Mouse (Mus musculus): ENCODE data around the gene Arhgap17. TPM values are rescaled to one million over a fixed set of nuclear protein-coding genes. Genes with fewer than 3 reads are reported as not detected.
A peak's percentile ranks its signal among the peaks of the same experiment; 100 is the strongest.

Gene Arhgap17
- total RNA-seq, 2 experiments from 2014 or later: 16.9 to 20.9 TPM

DNA sequence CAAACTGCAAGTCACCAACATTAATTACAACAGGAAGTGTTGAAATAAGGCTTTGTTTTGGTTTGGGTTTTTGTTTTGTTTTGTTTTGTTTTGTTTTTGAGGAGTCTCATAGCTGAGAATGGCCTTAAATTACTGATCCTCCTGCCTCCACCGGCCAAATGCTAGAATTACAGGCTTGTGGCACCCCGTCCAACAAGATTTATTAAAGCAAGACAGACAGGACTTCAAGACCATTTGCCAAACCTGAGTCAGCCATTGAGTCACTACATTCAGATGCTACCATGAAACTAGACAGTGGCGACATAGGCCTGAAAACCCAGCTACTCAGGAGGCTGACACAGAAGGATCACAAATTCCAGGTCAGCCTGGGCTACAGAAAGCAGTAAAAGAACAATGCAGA lies 1.8 kb upstream of the Arhgap17 start:
- intact Hi-C loops (cut with DNase I): no loop called here
- DNase-seq (ENCODE audit: low spot score in 2 of 2): no peak

DNA sequence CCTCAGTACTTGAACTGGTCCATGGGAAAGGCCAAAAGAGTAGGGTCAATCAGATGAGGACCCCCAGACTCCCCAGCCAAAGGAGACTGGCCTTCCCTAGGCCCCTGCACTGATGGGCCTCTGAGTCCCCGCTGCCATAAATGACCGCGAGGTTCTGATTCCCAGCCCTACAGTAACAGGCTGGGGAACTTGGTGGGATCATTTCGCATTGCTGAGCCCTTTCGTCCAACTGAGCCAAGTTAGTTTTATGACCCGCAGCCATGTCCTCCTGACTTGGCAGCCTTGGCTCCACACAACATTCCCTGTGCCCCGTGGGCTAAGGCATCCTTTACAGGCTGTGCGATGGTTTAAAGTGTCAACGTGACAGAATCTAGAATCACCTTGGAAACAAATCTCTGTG lies 985 bp upstream of the Arhgap17 start:
- DNase-seq (ENCODE audit: low spot score in 2 of 2): no peak
- intact Hi-C loops (cut with DNase I): no loop called here

DNA sequence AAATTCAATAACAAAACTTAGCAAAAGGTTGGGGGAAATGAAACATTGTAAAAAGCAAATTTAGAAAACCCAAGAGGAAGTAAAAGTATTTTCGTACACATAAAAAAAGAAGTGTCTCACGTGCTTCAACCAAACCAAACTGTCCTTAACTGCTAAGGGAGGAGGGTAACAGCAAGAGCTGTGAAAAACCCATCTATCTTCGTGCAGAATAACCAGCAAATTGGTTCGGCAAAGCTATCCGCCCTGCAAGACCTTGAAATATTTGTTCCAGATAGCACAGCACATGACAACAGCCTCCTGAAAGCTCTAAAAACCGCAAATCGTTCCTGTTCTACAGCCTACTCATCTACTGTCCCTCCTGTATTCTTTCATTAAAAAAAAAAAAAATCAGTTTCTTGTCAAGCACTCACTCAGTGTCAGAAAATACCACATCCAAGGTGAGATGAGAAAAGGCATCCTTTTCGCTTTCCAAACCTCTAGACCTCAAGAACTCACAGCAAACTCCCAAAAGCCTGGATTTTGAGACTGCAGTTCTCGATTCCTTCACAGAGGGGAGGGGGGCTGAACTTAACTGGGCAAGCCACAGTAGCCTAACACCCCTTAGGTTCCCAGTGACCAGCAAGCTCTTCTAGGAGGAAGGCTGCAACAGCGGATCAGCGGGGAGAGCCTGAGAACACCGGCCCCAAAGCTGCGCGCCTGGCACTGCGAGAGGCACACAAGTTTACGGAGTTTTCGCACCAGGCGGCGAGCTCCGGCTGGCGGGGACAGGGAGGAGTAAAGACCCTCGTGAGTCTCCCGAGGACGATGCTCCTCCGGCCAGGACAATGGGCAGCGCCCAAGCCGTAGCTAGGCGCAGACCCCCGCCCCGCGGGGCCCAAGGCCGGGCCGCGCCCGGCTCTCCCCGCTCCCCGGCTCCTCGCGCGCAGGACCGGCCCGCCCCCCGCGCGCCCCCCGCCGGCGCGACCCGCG lies 653 bp downstream of the Arhgap17 start:
- peak in 1 of 2 experiments; percentile 41 for DNase-seq (ENCODE audit: low spot score in 2 of 2)
- intact Hi-C loops (cut with DNase I): loop anchor here (5.0 kb wide), 1 partner anchor 42 kb away; no protein-coding TSS in a partner anchor

DNA sequence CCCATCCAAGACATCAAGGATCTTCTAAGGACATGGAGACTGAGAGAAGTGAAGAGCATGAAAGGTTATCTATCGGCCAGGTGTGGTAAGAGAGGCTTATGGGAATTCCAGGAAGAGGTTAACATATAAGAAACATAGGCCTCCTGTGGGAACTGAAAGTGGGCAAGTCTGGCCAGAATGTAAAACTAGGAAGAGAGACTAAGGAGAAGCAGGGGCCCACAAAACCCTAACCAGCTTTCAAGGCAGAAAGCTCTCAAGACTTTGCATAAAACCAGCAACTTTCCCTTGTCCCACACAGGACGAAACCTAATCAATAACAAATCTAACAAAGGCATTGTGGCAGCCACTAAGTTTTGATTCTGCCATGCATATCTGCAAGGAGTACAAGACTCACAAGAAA lies 1.5 kb downstream of the Arhgap17 start:
- intact Hi-C loops (cut with DNase I): loop anchor here (5.0 kb wide), 1 partner anchor 41 kb away; no protein-coding TSS in a partner anchor
- no peak for DNase-seq (ENCODE audit: low spot score in 2 of 2)

DNA sequence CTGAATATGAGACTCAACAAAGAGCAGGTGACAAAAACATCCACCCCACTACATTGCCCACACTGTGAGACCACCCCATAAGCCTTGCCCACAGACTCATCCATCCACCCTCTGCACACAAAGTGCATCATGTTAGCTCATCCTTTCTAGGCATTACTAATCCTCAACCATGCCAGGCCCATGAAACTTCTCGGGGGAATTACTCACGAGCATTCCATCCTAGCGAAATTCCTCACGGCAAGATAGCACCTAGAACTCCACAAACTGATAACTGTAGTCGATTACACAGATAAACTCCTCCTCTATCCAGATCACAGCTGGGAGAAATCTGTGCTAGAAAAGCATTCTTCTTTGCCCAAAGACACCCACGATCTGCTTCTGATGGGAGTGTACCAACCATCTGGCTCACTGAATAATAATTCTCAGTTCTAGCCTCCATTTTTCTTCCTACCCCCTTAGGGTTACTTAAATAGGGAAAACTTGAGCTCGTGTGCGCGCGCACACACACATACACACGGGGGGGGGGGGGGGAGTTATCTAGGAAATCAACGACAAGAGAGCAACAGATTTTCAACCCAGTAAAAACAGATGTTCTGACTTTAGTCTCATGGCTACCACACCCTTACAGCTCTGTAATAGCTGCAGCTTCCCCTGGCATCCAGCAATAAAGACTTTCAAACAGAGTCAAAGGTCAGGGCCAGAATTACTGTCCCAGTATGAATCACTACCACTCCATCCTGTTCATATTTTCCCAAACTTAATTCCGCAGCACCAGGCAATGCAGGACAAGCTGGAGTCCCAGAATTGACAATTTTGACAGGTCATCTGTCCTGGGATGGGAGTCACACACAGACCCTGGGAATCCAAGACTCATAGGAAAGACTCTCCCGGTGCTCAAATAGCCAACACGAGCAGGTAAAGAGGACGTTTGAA lies 2.2 kb downstream of the Arhgap17 start:
- DNase-seq (ENCODE audit: low spot score in 2 of 2): peak in 1 of 2 experiments; percentile 22
- intact Hi-C loops (cut with DNase I): loop anchor here (5.0 kb wide), 1 partner anchor 40 kb away; no protein-coding TSS in a partner anchor

DNA sequence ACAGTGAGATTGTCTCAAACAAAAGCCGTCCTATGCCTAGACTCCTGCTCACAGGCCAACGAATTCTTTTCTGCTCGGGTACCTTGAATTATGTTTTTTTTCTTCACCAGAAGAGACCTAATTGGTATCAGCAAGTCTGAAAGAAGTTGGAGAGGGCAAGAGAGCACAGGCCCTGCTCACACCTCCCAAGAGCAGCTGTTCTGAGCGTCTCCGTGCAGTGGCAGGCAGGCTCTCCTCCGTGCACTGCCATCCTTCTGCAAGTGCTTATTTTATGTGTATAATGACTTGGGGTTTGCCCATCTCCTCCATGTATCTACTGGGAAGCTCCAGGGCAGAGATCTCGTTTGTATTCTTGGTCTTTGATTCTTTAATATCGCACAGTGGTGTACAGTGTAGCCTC lies 2.9 kb downstream of the Arhgap17 start:
- no peak for DNase-seq (ENCODE audit: low spot score in 2 of 2)
- intact Hi-C loops (cut with DNase I): loop anchor here (5.0 kb wide), 1 partner anchor 40 kb away; no protein-coding TSS in a partner anchor

DNA sequence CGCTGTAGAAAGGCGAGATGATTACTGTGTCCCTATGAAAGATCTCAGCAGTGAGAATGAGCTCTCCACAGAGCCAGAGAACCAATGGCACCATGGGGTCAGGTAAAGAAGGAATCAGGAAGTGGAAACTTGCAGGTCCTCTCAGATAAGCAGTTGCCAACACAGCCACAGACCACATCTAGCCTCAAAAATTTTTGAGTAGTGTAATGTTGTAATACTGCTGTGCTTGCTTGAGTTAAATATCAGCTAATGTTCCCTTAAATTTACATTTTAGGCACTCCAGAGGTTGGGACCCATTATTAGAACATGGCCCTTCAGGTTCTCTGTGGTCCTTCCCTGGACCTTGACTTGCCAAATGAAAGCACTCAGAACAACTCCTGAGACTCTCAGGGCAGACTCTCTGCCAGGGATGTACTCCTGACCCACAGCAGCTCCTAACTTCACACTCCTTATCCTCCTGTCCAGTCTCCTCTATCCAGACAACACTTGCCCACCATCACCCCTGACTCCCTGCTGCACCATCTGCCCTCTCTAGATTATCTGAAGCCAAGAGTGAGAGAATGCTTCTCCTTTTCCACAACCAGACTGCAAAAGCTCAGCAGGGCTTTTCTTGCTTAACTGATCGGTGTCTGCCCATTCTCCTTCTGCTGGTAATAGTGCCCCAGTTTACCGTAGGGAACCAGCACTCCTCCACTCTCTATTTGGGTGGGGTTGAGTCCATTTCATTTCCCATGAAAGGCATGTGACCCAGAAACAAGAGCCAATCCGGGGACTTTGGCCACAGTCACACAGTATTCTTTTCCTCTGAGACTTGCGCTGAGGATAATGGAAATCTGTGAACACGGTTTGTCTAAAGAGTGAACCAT lies 3.6 kb downstream of the Arhgap17 start:
- no peak for DNase-seq (ENCODE audit: low spot score in 2 of 2)
- intact Hi-C loops (cut with DNase I): loop anchor here (5.0 kb wide), 1 partner anchor 39 kb away; no protein-coding TSS in a partner anchor

DNA sequence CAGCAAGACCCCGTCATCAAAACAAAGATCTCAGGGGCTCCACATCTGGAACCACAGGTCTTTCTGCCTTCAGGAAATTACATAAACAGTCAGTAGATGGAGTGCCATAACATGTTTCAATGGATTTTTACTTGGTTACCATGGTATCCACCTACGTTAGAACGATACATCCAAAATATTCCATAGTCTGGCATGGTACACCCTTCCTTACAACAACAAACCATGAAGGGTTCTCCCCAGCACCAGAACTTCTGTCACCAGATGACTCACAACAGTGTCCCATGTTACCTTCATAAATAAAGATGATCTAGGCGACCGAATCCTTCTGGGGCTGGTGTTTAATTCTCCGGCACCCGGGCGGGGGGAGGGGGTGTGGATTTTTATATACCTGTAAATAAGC lies 5.7 kb downstream of the Arhgap17 start:
- intact Hi-C loops (cut with DNase I): no loop called here

DNA sequence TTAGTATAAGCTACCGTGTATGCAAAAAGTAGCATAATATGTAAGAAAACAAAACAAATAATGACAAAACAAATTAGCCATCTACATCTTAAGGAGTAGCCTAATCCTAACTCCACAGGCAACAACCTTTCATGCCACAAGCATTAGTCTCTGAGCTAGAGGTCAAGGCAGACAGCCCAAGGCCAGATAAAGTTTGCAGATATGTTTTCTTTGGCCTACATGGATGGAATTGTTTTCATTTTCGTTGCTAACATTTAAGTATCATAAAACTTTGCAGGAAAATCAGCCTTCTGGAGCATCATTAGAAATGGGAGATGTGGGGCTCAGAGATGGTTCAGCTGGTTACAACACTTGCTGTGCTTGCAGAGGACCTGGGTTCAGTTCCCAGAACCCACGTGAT lies 6.9 kb downstream of the Arhgap17 start:
- intact Hi-C loops (cut with DNase I): no loop called here
- DNase-seq (ENCODE audit: low spot score in 2 of 2): no peak

More for the DNA sequence above, 5.7 kb downstream of the Arhgap17 start:
- peak in 1 of 2 experiments; percentile 82 for DNase-seq (ENCODE audit: low spot score in 2 of 2)

DNA sequence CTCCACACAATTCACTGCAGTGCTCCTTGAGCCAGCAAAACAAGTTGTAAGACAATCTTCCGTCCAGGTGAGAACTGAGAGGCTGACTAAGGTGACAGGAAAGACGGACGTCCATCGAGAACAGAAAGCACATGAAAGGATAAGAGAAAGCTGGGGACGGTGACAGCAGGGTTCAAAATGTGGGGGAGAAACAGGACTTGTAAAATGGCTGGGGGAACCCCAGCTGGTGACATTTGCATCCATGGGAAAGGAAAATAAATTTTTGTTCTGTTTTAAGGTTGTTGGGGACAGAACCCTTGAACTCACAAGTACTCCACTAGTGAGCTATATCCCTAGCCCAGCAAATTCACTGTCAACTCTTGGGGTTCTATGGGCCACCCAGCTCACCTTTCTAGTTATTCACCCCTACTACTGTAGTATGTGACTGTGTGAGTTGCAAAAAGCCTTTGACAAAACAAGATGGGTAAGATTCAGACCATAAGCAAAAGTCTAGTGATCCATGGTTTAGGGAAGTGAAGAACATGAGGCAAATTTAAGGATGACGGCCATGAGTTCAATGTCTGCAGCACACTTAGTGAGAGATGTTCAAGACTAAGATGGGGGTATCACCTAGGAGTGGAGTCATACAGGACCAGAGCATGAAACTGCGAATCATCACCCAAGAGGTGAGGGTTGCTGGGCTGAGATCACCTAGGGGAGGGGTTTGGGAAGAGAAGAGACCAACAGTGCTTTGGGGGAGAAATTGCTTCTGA lies 8.3 kb downstream of the Arhgap17 start:
- intact Hi-C loops (cut with DNase I): no loop called here

DNA sequence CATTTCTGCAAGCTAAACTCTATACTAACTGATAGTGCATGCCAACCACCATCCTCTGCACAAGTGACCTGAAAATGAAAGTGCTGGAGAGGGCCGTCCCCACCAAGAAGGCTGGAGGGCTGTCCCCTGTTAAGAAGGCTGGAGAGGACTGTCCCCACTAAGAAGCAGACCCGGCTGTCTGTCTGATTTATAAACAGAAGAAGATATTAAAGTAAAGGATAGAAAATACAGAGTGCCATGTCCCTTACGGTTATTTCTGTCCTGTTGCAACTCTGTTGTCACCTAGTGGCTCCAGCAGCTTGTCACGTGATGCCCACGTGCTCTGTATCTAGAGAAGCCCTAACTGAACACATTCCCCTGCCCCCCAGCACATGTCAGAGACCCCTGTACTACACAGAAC lies 9.5 kb downstream of the Arhgap17 start:
- DNase-seq (ENCODE audit: low spot score in 2 of 2): no peak
- intact Hi-C loops (cut with DNase I): no loop called here

More for the DNA sequence above, 8.3 kb downstream of the Arhgap17 start:
- DNase-seq (ENCODE audit: low spot score in 2 of 2): no peak

DNA sequence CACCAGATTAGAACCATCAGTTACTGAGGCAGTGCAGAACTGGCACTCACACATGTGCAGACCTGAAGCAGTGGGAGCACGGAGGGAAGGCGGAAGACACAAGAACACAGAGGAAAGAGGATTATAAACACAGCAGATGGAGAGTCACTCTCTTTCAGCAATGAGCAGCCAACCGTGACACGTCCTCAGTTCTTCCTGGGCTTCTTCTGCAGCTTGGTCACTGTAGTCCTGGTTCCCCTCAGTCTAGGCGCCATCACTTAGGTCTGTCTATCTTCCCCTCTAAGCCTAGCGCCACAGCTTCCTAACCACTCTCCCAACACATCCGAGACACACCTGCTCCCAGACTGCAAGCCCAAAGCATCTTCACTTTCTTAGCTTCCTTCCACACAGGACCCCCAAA lies 10.6 kb downstream of the Arhgap17 start:
- intact Hi-C loops (cut with DNase I): no loop called here
- no peak for DNase-seq (ENCODE audit: low spot score in 2 of 2)

DNA sequence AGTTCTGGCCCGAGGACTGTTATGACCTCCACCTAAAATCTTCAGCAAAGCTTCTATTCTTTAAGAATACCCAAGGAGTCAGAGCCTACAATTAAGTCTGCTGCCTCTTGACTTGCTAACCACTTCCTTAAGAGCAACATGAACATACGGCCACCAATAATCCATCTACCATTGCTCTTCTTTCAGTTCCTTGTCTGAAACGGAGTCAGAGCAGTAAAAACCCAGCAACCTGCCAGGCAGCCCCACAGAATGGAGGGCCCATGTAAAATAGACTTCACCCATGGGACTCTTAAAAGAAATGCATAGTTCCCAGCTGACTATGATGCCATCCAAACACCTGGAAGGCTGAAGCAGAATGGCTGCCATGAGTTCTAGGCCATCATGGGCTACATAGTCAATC lies 13.6 kb downstream of the Arhgap17 start:
- no peak for DNase-seq (ENCODE audit: low spot score in 2 of 2)
- intact Hi-C loops (cut with DNase I): no loop called here

DNA sequence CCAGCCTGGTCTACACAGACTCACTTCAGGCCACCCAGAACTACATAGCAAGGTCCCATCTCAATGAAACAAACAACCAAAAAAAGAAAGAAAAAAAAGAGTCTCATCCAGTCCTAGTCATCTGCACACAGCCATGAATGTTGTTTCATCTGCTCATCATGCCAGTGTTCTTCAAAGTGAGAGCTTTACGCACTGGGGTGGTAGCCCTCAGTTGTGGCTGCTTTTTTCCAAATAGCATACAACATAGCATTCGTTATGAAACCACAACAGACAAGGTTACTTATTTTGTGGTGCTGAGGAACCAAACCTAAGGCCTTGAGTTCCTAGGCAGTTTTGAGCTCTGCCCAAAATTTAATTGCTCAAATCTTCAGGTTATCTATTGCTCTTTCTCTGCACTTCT lies 14.9 kb downstream of the Arhgap17 start:
- intact Hi-C loops (cut with DNase I): no loop called here
- DNase-seq (ENCODE audit: low spot score in 2 of 2): no peak

DNA sequence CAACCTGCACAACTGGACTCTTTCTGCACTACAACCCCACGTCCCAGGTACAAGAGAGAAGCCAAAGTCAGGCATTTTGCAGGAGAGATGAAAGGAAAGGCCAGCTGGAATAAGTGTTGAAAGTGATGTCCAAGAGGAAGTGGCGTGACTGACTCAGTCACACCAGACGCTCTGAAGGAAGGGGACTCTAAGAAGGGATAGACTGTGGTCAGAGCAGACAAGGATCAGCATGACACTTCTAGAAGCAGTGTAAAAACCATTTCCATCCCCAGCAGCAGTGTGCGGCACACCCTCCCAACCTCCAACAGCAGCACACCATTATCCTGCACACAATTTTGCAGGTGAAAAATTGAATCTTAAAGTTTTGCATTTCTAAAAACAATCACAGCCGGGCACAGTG lies 15.3 kb downstream of the Arhgap17 start:
- intact Hi-C loops (cut with DNase I): no loop called here
- no peak for DNase-seq (ENCODE audit: low spot score in 2 of 2)

DNA sequence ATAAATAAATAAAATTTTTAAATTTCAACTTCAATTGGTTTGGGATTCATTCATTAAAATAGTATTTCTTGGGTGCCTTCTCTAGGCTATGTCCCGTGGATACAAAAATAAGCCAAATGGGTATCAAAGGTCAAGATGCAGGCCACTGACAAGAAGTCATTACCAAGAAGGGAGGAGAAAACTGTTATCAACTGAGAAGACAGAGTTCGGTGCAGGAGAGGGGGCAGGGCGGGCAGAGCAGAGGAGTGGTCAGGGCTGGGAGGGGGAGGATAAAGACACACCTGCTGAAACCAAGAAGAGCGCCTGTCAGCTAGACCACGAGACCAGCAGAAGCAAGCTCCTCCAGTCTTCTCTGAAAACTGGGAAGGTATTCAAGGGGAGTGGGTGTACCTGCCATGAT lies 15.8 kb downstream of the Arhgap17 start:
- intact Hi-C loops (cut with DNase I): no loop called here
- no peak for DNase-seq (ENCODE audit: low spot score in 2 of 2)

DNA sequence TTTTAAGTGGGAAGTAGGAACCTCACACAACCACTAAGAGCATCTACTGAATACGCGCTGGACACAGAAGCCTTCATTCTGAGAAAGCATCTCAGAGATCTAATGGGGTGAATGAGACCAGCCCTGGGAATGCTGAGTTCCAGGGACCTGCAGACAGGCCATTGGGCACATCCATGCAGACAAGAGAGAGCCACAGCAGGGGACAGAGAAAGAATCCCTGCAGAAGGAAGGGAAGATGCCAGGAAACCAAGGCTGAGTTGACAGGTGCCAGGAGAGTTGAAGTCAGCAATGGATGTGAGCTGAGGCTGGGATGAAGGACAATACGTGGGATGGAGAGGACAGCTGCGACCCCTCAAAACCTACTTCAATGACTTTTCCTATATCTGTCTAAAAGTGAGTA lies 16.6 kb downstream of the Arhgap17 start:
- intact Hi-C loops (cut with DNase I): no loop called here
- no peak for DNase-seq (ENCODE audit: low spot score in 2 of 2)

DNA sequence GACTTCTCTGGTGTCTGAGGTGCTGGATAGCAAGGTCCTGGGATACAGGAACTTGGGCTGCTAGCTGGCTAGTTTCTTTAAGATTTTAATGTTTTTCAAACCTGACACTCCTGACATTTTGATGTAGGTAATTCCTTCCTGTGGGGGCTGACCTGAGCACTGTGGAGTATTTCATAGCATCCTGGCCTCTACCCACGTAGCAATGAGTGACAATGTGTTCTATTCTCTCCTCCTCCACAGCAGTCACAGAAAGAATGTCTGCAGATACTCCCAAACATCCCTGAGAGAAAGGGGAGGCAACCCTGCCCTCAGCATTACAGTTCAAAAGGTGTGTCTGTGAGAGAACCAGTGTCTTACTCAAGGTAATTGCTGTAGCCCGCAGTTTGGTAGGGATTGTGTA lies 19.5 kb downstream of the Arhgap17 start:
- intact Hi-C loops (cut with DNase I): no loop called here
- DNase-seq (ENCODE audit: low spot score in 2 of 2): no peak

All from left cerebral cortex, postnatal 14 days (tissue).